Mouse (Mus musculus) embryo, embryonic 10.5 days (tissue): ENCODE measurements at regions not wholly inside any gene's neighbourhood (a gene's known extent, or its start where the extent isn't known, plus 50 kb on each side); places are given as distances from the start of the nearest gene placed in this dataset.
"Not testable (repeated sequence)": the region's sequence is repeated elsewhere in the genome, so short reads cannot be mapped to it uniquely, and the experiment has no call there.

ENCODE experiments used
- DNase-seq: peaks from one replicate; pipeline ENCODE4 v3.0.0-alpha.2; 2015; ENCODE audit warnings: low spot score

- DNase-seq: no peak
Measured at GRCm38 (mm10) chr14:46594151-46594550, 166.2 kb upstream of the Cdkn3 start.

- no peak for DNase-seq
Measured at GRCm38 (mm10) chr14:46591753-46592359, 168.5 kb upstream of the Cdkn3 start.

GRCm38 (mm10) chr14:46591211-46591610 is 169.1 kb upstream of the Cdkn3 start:
- DNase-seq: no peak

DNA sequence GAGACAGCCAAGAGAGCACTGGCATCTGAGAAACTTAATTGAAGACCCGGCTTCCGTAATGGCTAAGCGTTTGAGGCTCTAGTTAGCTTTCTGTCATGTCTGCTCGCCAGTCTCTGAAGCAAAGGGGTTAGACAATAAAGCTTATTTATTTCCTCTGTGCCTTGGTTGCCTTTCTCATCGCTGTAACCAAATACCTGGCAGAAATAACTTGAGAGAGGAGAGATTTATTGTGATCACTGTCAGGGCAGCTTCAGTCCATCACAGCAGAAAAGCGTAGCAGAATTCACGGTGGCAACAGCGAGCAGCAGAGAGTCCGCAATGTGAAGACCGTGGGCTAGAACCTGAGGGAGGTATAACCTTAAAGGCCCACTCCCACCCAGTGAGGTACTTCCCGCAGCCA is 174.2 kb upstream of the Cdkn3 start:
- no peak for DNase-seq

DNA sequence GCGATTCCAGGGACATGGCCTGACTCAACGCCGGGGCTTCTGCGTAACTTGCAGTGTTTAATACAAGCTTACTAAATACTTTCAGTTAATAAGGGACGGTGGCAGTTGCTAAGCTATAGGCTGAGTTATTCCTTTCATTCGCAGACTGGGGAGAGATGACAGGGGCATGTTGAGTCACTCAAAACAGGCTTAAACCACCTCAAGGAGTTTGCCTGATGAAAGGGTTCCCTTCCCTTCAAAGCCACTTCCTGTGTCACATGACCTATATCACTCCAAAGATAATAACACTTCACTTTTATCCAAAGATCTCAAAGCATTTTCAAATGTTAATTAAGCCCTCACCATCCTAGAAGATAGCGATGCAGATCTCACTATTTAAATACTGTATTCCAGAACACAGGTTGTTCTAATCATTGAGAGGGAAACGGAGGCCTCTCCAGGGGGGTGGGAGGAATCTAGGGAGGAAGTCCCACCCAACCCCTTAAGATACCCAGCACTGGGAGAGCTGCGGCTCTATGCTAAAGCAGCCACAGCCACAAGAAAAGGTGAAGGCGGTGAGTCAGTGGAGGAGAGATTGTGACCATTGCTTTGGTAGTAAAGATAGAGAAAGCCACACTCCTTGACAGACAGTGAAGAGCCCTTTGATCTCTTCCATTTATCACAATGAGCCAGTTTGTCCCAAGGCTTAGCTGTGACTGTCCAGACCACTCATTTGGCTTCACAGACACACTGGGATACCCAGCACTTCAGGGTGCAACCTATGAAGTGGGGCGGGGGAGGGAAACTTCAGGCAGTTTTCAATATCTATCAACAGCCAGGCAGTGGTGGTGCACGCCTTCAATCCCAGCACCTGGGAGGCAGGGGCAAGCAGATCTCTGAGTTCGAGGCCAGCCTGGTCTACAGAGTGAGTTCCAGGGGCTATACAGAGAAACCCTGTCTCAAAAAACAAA is 182.0 kb upstream of the Cdkn3 start:
- no peak for DNase-seq

DNA sequence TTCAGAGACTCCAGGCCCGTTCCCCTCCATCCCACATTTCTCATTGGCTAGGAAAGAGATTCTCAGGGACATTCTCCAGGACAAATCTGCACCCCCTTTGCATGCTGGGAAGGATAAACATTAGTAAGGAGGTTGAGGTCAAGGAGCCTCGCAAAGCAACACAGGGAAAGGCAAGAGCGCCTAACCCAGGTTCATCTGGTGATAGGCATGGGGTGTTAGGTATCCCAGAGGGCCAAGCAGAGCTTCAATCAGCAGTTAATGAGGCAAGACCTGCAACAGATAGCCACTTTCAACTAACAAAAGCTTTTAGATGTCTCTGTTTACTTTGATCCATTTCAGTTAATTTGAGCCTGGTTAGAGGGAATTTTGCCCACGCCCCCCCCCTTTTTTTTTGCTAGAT is 184.5 kb upstream of the Cdkn3 start:
- no peak for DNase-seq

DNA sequence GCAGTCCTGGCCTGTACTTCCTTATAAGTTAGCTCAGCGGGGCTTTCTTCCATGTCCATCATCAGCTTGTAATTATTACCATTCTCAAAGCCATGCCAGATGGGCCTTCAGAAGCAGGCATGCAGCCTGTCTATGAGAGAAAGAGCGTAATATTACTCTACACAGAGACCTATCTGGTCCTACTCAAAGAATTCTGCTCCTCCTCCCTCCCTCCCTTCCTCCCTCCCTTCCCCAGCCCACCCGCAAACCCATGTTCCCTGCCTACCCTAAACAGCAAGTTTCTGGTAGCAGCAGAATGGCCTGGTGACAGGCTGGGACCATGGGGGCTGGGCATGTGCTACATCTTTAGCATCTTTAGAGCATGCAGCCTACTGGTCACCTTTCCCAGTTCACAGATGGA is 184.9 kb upstream of the Cdkn3 start:
- peak; percentile 50 for DNase-seq

- DNase-seq: no peak
Measured at GRCm38 (mm10) chr14:46573401-46573800, 182.9 kb upstream of the Bmp4 start.

GRCm38 (mm10) chr14:46572972-46573371 is 182.5 kb upstream of the Bmp4 start:
- not testable (repeated sequence) for DNase-seq

DNA sequence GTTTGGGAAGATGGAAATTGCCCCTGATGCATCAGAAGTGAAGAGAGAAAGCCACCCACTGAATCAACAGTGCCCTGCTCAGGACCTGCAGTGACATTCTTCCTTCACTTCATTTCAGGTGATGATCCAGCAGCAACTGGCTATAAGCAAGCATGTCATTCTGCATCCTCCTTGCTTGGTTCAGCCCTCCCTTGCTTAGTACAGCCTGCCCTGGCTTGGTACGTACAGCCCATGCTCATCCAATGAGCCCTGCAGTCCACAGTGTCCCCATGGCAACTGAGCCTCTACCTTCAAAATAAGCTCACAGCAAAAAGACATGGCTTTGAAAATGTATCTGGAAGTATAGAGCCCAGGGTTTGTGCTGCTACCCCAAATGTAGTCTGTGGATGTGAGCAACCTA is 181.4 kb upstream of the Bmp4 start:
- no peak for DNase-seq

- no peak for DNase-seq
Measured at GRCm38 (mm10) chr14:46569273-46569672, 178.8 kb upstream of the Bmp4 start.

DNA sequence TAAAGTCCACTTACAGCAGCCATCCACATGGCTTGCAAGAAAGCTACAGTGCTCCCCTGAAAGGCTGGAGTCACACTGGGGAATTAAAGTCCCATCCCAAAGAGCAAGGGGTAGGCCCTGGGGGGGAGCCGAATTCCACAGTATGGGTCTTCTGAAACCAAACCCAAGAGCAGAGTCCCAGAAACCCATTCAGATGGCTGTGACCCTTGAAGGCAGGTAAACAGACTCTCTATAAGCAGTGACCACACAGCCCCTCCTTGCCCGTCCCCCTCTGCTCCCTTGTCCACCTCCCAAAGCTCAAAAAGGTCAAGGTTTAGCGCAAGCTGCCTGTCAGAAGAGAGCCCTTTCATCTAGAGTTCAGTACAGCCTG is 176.9 kb upstream of the Bmp4 start:
- DNase-seq: no peak

DNA sequence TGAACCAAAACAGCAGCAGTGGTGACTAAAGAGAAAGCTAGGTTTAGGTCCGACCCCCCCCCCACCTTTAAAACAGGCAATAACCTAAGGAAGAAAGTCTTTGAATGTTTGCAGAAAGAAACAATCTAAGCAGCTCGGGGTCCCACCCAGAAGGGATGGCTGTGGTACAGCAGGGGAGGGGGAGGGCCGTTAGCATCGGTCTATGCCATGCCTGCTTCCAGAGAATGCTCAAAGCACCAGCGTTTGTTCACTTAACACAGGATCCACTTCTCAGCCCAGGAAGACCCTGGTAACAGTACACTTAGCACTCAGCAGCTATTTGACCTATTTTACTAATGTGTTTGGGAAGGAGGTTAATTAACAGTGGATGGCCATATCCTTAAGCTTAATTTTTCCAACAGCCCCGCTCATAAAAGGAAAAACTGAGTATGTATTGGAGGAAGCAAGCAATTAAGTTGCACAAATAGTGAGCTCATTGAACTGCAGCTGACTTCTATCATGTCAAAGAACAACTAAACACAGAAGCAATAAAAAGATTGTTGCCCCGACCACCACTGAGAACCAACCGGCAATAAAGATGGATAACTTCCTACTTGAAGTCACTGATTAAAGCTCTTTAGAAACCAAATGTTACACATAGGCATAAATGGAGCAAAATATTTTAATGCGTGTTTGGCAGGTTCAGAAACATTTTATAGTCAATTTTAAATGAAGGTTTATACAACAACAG is 176.4 kb upstream of the Bmp4 start:
- no peak for DNase-seq

DNA sequence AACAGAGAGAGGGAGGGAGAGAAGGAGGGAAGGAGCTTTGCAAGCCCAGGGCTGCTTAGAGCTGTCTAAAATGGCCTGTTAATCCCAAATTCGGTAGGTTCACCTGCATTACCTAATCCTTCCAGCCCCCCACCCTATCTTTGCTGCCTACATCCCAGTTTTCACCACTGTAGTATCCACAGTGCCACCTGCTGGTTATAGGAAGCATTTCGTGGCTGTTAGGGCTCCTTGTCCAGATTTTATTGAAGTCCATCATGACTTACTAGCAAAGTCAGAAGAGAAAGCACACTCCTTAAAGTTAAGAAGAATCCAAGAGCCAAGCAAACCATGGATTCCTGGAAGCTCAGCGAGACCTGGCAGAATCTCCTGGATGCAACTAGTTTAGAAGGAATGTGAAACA is 174.5 kb upstream of the Bmp4 start:
- DNase-seq: peak; percentile 84

GRCm38 (mm10) chr14:46562016-46562415 is 171.5 kb upstream of the Bmp4 start:
- DNase-seq: no peak

GRCm38 (mm10) chr14:46553239-46553638 is 162.8 kb upstream of the Bmp4 start:
- DNase-seq: no peak

DNA sequence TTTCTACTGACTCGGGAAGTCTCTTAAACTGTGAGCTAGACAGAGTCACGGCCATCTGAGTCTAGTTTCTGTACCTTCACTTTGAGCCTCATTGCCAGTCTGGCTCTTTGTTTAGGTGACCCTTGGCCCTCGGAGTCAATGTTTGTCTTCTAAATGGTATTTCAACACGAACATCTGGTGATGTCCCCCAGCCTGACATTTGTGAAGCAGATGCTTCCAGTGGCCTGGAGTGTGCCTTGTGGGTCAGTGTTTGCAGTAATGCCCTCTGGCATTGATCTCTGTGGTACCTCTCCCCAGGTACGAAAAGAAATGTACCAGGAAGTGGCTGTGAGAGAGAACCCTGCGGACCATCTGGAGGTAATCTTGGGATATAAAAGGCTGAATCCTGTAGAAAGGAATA is 155.7 kb upstream of the Bmp4 start:
- DNase-seq: peak; percentile 67

GRCm38 (mm10) chr14:46539466-46540187 is 149.2 kb upstream of the Bmp4 start:
- peak; percentile 17 for DNase-seq

DNA sequence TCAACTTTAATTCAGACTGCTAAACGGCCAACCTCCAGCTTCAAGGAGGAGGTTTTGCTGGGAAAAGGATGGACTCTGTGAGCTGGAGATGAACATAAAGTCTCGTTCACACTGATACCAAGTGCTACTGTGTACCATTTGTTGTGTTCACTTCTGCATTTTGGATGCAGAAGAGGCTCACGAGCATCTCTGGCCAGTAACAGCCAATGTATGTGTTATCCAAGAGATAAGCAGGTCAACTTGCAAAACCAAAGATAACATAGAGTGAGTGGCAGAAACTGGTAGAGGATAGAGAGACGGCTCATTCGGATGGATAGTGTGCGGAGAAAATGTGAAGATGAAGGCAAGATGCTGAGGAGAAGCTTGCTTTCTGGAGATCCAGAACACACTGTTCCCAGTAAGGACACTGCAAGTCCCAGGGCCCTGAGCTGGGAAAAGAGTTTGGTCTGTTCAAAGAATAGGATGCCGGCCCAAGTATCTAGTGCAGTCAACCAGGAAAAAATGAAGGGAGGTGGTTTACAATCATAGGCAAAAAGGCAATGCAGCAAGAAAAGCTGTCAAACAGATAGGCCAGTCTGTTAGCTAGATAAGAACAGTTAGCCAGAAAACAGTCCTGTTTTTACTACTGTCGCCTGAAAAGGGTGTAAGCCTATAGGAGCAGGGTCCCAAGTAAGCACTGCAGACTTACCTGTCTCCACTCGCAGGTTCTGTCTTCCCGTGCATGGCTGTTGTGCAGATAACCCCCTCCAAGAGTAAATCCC is 145.7 kb upstream of the Bmp4 start:
- DNase-seq: no peak

GRCm38 (mm10) chr14:46532697-46533096 is 142.2 kb upstream of the Bmp4 start:
- no peak for DNase-seq

- no peak for DNase-seq
Measured at GRCm38 (mm10) chr14:46530452-46530851, 140.0 kb upstream of the Bmp4 start.
